Mouse (Mus musculus) WW6 (cell line): ENCODE measurements around the gene Kmt2e.

Experiments used
- DNase-seq: peaks from one replicate; pipeline ENCODE4 v3.0.0-alpha.2; 2013; ENCODE audit warnings: low read depth, low spot score

Kmt2e gene

DNA sequence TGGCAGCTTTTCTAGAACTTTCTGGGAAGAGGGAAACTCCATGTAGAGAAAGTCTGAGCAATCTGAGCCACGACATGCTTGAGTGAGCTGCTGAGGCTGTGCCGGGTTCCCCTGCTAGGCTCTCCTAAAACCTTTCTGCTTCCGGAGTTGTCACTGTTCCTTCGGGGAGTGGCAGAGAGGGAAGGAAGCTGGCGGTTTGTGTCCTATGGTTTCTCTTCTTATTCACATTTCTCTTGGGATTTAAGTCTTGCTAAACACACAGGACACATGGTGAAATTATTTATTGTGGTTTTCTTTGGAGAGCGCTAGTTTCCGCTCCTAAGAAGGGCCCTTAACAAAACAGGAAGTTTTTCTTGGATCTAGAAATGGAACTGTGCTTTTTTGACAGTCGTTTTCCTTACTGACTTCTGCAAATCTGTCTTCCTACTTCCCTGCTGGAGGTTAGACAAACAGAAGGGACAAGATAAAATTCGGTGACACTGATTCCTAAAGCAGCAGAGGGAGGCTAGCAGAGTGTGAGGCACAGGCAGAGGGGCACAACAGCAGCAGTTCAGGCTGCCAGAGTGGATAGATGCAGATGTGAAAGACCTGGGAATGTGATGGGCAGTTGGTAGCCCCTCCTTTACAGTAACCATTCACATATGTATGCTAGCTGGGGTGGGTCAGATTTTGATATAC lies 24.1 kb upstream of the Kmt2e start:
- no peak for DNase-seq

DNA sequence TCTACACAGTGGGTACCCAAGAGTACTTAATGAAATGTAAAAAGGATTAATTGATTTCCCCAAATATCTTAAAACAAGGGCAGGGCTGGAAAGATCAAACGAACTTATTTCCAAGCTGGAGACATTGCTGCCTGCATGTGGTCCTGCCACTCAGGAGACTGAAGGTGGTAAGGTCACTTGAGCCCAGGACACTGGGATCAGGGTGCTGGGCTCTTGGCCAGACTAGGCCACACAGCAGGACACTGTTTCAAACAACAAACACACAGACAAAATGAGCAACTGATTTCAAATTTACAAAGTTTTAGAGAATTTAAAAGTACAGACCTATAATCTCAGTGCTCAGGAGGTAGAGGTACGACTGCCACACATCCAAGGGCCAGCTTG lies 23.5 kb upstream of the Kmt2e start:
- no peak for DNase-seq

DNA sequence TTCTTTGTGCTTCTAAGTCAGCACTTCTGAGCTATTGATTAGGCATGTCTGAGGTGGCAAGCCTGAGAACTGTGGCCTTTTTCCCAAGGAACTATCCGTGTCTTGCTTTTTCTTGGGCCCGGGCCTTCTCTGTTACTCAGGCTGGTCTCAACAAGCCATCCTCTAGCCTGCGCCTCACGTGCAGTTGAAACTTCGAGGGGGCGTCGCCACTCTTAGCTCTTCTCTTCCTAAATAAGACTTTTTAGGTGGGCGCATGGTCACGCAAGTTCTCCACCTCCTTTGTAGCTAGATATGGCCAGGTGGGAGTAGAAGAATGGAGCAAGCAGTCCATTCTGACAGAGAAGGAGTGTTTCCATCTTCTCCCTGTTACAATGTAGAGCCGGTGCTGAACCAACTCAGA lies 22.6 kb upstream of the Kmt2e start:
- DNase-seq, result no peak

DNA sequence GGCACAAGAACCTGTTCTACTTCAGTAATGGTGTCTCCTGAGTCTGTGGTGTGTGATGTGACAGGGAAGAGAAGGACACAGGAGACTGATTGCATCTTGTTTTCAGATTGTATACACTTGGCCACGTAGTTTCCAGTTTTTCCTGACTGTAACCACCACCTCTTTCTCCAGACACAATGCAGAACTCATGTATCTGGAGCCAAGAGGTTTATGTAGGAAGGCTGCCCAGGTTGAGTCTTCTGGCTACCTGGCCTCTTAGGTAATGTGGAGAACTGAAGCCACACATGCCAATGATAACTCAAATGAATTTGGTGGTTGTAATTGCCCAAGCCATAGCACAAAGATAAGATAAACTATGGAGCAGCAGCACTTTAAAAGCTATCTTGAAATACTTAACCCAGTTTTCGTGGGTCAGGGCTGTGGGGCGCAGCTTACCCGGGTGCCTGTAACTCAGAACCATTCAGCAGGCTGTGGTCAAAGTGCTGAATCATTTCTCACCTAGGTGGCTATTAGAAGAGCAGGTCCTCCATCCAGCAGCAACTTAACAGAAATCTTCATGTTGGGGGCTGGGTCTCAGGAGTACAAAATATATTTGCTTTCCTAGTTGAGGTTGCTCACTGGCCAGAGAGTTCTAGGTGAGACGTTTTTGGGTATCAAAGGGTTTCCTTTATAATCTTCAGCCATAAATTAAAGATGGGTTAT lies 21.8 kb upstream of the Kmt2e start:
- DNase-seq, result no peak

DNA sequence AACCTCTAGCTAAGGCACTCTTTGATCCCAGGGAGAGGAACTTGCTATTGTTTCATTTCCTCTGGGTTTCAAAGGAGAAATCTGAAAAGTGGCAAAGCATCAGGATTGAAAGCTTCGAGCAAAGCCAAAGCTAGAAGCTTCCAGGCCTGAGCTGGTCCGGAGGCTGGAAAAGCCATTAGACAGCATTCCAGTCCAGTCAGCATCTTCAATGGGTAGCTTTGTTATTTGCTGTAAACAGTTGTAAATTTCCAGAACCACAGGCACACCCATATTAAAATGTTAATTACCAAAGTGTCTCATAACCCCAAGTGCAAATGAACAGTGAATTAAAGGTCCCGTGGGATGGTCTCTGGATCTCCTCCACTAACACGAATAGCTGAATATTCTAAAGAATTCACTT lies 21.2 kb upstream of the Kmt2e start:
- DNase-seq, result no peak

- DNase-seq, result no peak
Observed at GRCm38 (mm10) chr5:23413575-23414470, 20.4 kb upstream of the Kmt2e start.

DNA sequence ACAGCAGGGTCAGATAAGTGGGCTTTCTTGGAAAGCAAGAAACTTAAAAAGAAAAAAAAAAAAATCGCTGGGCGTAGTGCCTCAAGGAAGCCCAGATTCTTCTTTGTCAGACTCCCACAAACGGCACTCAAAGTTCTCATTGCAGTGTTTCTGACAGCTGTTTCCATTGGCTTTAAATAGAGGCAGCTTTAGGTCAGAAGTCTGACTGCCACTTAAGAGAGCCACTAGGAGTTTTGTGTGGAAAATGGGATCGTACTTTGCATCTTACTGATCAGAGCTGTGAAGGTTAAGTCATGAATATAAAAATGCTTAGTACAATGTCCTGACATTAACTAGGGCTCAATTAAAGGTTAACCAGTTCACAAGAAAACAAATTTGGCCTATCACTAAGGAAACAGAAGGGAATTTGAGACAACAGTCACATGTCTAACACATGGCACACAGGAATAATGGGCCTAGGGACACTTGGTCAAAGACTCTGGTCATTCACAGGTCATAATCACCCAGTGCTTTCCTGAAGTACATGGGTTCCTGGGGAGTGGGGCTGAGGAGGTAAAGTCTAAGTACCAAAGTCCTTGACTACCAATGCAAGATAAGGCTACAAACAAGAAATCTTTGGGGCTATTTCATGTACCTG lies 19.6 kb upstream of the Kmt2e start:
- no peak for DNase-seq

DNA sequence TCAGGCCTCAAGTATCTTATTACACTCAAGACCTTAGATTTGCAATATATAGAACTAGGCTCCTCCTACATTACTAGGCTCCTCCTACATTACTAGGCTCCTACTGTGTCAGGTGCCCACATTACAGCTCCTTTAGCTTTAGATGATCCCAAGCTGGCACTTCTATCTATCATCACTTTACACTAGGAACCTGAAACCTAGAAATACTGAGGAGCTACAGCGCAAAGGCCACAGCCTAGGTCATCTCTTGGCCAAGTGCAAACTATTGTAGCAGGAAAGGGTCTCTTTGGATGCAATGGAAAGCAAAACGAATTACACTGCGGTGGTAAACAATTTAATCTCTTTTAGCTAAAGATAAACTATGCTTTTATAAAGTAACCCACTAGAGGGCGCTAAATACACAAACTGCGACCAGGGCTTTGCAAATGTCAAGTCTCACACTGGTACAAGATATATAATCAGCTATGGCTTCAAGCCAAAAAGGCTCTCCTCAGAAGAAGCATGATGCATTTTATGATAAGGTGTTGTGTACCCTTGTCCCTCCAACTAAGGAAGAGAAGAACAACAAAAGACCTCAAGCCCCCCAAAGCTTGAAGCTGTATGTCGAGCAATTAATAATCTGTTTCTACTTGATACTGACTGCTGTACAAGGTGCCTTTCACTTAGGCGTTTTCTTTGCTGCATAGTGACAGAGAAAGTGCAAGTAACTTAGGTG lies 18.5 kb upstream of the Kmt2e start:
- DNase-seq, result no peak

DNA sequence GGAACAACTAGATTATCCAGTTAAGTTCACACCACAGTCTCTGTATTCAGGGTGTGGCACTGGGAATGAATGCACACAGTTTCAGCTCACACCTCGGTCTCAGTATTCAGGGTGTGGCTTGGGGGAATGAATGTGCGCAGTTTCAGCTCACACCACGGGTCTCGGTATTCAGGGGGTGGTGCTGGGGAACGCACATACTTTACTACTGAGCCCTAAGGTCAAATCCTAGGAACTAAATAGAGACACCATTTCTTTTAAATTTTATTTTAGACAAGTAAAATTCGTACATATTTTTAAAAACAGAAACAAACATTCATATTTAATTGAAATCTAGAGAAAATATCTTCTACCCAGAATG lies 18.0 kb upstream of the Kmt2e start:
- no peak for DNase-seq

DNA sequence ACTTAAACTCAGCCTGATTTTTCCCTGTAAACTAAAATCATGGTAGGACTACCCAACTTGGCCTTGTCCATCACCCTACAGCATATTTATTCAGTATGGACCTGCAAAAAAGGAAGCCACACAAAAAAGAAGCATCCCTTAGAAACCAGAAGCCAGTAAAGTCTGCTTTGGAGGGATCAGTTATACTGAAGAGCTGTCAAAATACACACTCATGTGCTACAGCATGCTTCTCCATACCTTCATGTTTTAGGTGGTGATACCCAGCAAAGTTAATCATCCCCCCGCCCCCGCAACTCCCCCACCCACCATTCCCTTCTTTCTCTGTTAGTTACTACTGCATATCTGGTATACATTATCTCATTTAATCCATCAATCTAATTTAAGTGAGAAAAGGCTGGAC lies 16.5 kb upstream of the Kmt2e start:
- DNase-seq, result no peak

- no peak for DNase-seq
Observed at GRCm38 (mm10) chr5:23418147-23418781, 16.0 kb upstream of the Kmt2e start.

GRCm38 (mm10) chr5:23418797-23419595 lies 15.2 kb upstream of the Kmt2e start:
- DNase-seq, result no peak

DNA sequence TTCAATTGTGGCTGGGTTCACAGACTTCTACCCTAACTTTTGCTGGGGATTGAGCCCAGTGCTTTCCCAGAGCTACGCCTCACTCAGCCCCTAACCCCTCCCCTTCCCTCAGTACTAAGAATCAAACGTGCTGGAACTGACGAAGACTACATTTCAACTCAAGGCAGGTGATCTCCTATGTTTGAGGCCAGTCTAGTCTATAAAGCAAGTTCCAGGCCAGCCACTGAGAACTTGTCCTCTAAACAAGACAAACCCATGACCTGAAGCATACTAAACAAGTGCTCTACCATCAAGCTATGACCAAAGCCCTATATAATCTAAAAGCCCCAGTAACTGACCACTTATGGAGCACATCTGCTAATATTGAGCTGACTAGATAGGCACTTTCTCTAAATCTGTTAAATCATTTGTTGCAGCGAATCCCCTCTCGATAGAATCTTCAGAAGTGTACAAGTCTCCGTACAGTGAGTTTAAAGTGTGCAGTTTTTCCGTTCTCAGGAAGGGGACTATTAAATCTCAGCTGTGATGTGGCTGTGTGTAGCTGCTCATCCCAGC lies 14.5 kb upstream of the Kmt2e start:
- no peak for DNase-seq

- no peak for DNase-seq
Observed at GRCm38 (mm10) chr5:23420410-23420809, 13.8 kb upstream of the Kmt2e start.

GRCm38 (mm10) chr5:23421440-23421839 lies 12.8 kb upstream of the Kmt2e start:
- DNase-seq, result no peak

- DNase-seq, result no peak
Observed at GRCm38 (mm10) chr5:23423036-23423435, 11.2 kb upstream of the Kmt2e start.

DNA sequence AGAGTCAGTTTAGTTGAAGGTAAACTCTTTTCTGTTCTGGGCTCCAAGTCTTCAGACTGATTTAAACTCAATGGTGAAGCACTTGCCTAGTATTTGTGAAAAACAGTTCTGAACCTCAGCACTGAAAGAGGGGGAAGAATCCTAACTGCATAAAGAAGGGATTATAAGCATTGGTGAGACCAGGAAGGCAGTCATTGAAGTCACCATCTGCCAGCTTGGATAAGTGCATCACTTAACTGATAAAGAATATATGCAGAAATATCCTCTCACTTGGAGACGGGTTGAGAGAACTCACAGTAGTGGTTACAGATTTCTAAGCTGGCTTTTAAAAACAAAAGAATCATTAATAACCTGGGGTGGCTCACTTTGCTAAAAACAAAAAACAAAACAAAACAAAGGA lies 6.7 kb upstream of the Kmt2e start:
- DNase-seq, result no peak

GRCm38 (mm10) chr5:23431070-23431864 lies 3.0 kb upstream of the Kmt2e start:
- no peak for DNase-seq
